Mouse (Mus musculus) common myeloid progenitor, adult 5-6 weeks (primary cell): ENCODE data around the gene Lrrc19. TPM values are rescaled to one million over a fixed set of nuclear protein-coding genes. Genes with fewer than 3 reads are reported as not detected.

Experiments used
- ATAC-seq: replicated peaks from 2 replicates; pipeline ENCODE4 v1.8.0; 2016; ENCODE audit warnings: low read depth, mild to moderate bottlenecking, moderate TSS enrichment, inconsistent platforms; ENCODE audit not compliant: poor library complexity, severe bottlenecking
- total RNA-seq: library from RNA; stranded (forward); fragments of 200-1000, 187-1606 nt; gene quantifications from 2 replicates; pipeline ENCODE4 v1.2.3, GENCODE M21; 2017

Lrrc19 gene
- total RNA-seq, 1 experiment from 2014 or later: not detected

DNA sequence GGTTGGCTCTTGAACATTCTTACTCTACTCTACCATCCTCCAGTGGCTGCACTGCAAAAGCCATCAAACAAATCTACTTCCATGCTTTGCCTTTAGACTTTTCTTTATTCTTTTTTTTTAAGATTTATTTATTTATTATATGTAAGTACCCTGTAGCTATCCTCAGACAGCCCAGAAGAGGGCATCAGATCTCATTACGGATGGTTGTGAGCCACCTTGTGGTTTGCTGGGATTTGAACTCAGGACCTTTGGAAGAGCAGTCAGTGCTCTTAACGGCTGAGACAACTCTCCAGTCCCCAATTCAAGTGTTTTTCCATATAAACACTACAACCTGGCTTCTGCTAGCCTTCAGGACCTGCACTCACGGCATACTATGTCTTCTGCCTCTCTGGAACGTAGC lies 48.5 kb downstream of the Lrrc19 start:
- no peak for ATAC-seq

DNA sequence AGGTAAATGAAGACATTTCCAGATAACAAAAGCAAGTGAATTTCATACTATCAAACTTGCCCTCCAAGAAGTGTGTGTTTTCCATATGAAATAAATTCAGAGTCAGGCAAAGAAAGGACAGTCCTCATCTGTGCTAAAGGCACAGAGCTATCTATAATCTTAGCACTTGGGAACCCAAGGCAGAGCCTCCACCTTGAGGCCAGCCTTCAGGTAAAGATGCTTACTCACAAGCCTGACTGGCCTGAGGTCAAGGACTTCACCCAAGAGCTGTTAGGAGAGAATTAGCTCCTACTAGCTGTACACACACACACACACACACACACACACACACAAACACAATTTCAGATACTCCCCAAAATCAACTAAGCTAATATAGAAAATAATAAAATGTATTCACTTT lies 57.2 kb downstream of the Lrrc19 start:
- no peak for ATAC-seq

DNA sequence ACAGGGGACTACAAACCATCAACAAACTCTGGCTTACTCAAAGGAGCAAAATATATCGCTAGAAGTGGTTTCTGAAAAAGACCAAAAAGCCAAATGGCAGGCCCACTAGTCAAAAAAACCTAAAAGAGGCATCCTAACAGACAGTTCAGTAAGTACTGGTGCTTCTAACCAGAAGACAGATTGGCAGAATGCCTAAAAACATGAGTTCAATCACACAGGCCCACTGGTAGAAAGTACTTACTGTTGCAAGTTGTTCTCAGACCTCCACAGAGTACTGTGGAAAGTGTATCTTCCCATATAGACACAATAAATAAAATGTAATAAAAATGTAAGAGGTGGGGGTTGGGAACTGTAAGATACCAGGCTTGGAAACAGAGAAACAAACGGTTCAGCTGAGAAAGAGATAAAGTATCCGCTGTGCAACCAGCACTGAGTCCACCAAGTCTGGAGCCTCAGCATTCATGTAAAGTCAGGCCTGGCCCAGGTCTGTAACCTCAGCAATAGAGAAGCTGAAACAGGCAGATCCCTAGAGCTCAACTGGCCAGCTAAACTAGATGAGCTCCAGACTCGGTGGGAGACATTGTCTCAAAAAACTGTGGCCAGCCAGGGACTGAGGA lies 58.1 kb downstream of the Lrrc19 start:
- no peak for ATAC-seq

Other genes starting within 250 kb of the Lrrc19 start
- gene Gm10306, start 93.6 kb downstream of the Lrrc19 start, total RNA-seq: not detected in 2 replicates
- 26.3 and 27.9 TPM in 2 replicates for gene Caap1, start 93.3 kb downstream of the Lrrc19 start, total RNA-seq
- gene Plaa, start 46.9 kb downstream of the Lrrc19 start, total RNA-seq: 97.9 and 122 TPM in 2 replicates
- 24.0 and 24.3 TPM in 2 replicates for gene Ift74, start 35.7 kb downstream of the Lrrc19 start, total RNA-seq
- gene Tek, start 89.1 kb upstream of the Lrrc19 start, total RNA-seq: 9.7 and 10.9 TPM in 2 replicates